Mouse (Mus musculus): ENCODE data around the gene Atg4a. TPM values are rescaled to one million over a fixed set of nuclear protein-coding genes. Genes with fewer than 3 reads are reported as not detected.

Atg4a gene
- 10 to 100 TPM; 10.0 to 14.0 (median 11.4) TPM for total RNA-seq (2022)

DNA sequence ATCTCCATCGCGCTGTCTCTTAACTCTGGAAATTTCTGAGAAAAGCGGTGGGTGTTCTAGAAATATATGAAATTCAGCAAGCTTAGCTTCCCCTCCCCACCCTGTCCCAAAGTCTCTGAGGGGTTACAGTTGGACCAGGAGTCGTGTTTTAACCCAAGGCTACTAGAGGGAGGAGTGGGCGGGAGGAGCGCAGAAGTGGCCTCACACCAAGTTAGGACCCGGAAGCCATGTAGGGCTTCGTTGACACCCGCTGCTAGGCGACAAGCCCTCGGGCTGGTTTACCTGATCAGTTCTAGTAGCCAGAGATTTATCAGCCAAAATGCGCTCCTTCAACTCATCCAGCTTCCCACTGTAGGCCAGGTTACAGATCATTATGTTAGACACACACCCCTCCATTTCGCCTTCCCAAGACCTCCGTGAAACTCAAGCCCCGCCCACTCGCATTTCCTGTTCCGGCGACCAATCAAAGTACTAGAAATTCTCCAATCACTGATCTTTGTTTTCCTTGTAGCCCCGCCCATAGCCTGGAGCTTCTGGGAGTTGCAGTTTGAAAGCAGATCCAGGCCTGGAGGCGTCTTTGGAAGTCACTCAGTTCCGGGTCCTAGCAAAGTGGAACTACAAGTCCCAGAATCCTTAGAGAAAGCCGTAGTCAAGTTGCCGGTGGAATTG is at the start of gene Atg4a, which contains the start of gene Psmd10:
Atg4a (plus strand) TSS at position 636 of the 669 bp plus-strand sequence.
Psmd10 (minus strand) TSS at position 457 of the 669 bp plus-strand sequence.
- DNase-seq (ENCODE audit: low spot score), result peak; percentile 93

GRCm38 (mm10) chrX:140907360-140907759 is 49.3 kb upstream of the Atg4a start, which contains the start of gene Vsig1:
TSS of gene Vsig1 (plus strand) at chrX:140907608.
- DNase-seq (ENCODE audit: low spot score), result no peak

DNA sequence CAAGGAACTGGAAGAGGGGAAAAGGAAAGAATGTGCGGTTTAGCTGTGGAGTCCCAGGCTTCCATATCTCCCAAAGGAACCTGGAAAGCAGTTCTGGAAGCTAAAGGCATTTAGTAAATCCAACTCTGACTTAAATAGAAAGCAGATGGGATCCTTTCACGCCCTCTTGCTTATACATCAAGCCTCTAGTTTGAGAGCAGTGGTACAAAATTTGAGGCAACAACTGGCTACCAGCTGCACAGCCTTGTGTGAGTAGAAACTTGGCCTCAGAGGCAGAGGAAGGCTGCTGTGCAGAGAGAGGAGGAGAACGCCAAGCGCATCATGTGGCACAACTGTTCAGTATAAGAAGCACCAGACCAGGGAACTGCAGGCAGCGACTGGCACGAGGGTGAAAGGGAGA is 35.4 kb upstream of the Atg4a start:
- no peak for DNase-seq (ENCODE audit: low spot score)

GRCm38 (mm10) chrX:140932066-140932465 is 24.6 kb upstream of the Atg4a start:
- no peak for DNase-seq (ENCODE audit: low spot score)

GRCm38 (mm10) chrX:140933263-140933662 is 23.4 kb upstream of the Atg4a start:
- DNase-seq (ENCODE audit: low spot score), result no peak

- no peak for DNase-seq (ENCODE audit: low spot score)
Measured at GRCm38 (mm10) chrX:140936271-140936670, 20.4 kb upstream of the Atg4a start.

GRCm38 (mm10) chrX:140953618-140954017 is 3.1 kb upstream of the Atg4a start:
- no peak for DNase-seq (ENCODE audit: low spot score)

- no peak for DNase-seq (ENCODE audit: low spot score)
Measured at GRCm38 (mm10) chrX:140956959-140957358, 252 bp downstream of the Atg4a start.

- no peak for DNase-seq (ENCODE audit: low spot score)
Measured at GRCm38 (mm10) chrX:140978943-140979342, 22.2 kb downstream of the Atg4a start.

DNA sequence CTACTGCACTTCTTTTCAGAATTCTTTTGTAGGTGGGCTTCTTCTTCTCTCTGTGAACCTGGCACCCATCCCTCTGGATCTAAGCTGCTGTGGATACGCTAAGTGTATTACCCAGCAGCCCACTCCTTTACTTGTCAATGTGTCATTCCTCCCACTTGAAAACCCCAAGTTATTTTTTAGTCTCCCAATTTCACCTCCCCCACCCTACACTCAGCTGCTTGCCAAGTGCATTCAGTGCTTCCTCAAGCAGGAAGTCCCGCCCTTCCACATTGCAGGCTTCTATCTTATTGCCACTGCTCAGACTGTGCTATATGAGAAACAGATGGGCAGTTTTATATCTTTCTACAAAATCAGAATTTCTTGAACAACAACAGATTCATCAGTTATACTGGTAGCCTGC is 22.8 kb downstream of the Atg4a start:
- peak; percentile 47 for DNase-seq (ENCODE audit: low spot score)

- DNase-seq (ENCODE audit: low spot score), result no peak
Measured at GRCm38 (mm10) chrX:140980163-140980562, 23.5 kb downstream of the Atg4a start.

DNA sequence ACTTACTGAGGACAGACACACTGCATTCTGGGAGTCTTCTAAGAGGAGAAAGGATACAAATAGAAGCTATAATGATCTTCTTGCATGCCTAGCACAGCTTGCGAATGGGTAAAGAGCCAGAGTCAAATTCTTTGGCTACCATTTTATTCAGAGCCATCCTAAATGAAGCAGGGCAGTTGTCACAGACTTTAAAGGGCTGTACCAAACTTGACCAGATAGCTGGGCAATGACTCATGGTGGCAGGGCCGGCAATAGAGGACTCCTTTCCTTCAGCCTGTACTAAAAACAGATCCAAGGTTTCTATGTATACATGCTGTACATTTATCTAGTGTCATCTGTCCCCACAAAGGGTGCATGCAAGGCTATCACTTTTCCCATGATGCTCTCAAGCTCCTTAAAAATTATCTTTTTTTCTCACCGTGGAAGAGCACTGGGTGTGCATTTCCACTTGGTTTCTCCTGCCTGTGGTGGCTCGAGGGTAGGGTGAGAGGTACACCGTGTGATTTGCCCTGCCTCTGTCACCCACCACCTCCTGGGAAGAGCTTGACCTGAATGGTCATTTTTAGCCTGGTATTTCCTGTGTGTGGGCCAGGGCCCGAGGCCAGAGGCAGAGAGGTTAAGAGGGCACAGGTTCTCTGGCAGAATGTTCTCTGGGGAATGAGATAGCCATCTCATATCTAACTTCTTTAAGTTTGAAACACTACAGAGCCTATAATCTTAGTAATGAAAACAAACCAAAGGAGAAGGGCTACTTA is 26.7 kb downstream of the Atg4a start:
- no peak for DNase-seq (ENCODE audit: low spot score)

- DNase-seq (ENCODE audit: low spot score), result no peak
Measured at GRCm38 (mm10) chrX:140984795-140985194, 28.1 kb downstream of the Atg4a start.

DNA sequence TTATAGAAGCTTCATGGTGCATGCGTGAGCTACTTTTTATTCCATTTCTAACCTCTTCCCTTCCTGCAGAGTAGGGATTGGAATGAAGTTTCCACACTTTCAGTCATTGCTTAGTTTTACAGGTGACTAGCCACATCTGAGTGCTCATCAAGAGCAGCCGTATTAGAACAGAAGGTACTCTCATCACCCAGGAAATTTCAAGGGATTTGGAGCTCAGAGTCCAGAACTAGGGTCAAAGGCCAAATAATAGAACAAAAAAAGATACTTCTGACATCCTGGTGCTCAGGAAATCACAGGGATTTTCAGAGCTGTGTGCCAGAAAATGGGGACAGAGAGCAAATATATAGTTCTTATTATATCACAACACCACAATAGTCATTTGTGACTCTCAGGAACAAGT is 28.5 kb downstream of the Atg4a start:
- DNase-seq (ENCODE audit: low spot score), result no peak

DNA sequence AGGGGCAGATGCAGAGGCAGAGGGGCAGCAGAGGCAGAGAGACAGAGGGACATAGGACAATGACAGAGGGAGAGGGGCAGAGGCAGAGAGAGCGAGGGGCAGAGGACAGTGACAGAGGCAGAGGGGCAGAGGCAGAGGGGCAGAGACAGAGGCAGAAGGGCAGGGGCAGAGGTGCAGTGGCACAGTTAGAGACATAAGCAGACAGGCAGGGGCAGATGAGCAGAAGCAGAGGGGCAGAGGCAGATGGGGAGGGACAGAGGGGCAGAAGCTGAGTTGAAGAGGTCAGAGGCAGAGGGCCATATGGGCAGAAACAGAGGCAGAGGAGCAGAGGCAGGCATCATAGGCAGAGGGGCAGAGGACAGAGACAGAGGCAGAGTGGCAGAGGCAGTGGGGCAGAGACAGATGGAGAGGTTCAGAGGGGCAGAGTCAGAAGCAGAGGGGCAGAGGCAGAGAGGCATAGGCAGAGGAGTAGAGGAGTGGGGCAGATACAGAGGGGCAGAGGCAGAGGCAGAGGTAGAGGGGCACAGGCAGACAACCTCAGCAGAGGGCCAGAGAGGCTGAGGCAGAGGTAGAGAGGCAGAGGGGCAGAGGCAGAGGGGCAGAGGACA is 40.3 kb downstream of the Atg4a start:
- no peak for DNase-seq (ENCODE audit: low spot score)

GRCm38 (mm10) chrX:140997912-140998545 is 41.3 kb downstream of the Atg4a start:
- DNase-seq (ENCODE audit: low spot score), result no peak

DNA sequence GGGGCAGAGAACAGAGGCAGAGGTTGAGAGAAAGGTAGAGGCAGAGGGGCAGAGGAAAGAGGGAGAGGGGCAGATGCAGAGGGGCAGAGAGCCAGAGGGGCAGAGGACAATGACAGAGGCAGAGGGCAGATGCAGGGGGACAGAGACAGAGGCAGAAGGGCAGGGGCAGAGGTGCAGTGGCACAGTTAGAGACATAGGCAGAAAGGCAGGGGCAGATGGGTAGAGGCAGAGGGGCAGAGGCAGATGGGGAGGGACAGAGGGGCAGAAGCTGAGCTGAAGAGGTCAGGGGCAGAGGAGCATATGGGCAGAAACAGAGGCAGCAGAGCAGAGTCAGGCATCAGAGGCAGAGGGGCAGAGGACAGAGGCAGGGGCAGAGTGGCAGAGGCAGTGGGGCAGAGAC is 42.2 kb downstream of the Atg4a start:
- no peak for DNase-seq (ENCODE audit: low spot score)

DNA sequence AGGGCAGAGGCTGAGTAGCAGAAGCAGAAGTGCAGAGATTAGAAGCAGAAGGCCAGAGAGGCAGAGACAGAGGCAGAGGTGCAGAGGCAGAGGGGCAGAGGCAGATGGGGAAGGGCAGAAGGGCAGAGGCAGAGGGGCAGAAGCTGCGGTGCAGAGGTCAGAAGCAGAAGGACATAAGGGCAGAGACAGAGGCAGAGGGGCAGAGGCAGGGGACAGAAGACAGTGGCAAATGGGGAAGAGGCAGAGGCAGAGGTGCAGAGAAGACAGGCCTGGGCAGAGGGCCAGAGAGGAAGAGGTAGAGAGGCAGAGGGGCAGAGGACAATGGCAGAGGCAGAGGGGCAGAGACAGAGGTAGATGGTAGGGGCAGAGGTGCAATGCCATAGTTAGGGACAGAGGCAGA is 193.0 kb downstream of the Atg4a start:
- no peak for DNase-seq (ENCODE audit: low spot score)

- no peak for DNase-seq (ENCODE audit: low spot score)
Measured at GRCm38 (mm10) chrX:141150290-141150689, 193.6 kb downstream of the Atg4a start.

DNA sequence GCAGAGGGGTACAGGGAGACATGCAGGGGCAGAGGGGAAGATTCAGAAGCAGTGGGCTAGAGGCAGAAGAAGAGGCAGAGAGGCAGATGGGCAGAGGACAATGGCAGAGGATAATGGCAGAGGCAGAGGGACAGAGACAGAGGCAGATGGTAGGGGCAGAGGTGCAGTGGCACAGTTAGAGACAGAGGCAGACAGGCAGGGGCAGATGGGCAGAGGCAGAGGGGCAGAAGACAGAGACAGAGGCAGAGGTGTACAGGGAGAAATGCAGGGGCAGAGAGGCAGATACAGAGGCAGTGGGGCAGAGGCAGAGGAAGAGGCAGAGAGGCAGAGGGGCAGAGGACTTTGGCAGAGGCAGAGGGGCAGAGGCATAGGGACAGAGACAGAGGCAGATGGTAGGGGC is 194.5 kb downstream of the Atg4a start:
- no peak for DNase-seq (ENCODE audit: low spot score)

- peak; percentile 2 for DNase-seq (ENCODE audit: low spot score)
Measured at GRCm38 (mm10) chrX:141156696-141157095, 200.0 kb downstream of the Atg4a start.

- no peak for DNase-seq (ENCODE audit: low spot score)
Measured at GRCm38 (mm10) chrX:141157626-141158025, 200.9 kb downstream of the Atg4a start.
